30 mouse cellular contexts compared by ENCODE assay signal in the genomic region with DNA sequence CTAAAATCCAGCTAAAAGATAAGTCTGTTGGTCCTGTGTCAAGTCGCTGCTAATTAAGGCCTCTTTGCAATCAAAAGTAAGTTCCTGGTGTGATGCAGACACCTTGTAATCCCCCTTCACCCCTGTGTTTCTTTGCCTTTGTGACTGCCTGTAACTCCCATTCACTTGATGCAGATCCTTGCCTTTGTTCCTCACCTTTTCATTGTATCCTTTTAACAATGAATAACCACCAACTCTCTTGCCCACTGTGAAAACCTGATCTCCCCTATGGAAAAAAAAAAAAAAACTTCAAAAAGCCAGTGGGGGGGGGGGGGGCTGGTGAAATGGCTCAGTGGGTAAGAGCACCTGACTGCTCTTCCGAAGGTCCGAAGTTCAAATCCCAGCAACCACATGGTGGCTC.
"Had no signal": no experiment of that assay in that cellular context is flagged by ENCODE, and none has a peak within 500 bp of the region (broad histone marks: within the 10 kb centered on the region; RNA-seq: fewer than 3 reads in every experiment).

No protein-coding gene starts in this region.

- H3K4me1 ChIP-seq: heart, embryonic 10.5 days; heart, embryonic 12.5 days; heart, embryonic 13.5 days; heart, embryonic 15.5 days; hindbrain, embryonic 12.5 days; hindbrain, embryonic 13.5 days; hindbrain, embryonic 15.5 days; intestine, embryonic 15.5 days; kidney, embryonic 15.5 days had no signal

- H3K4me3 ChIP-seq: heart, embryonic 10.5 days; heart, embryonic 12.5 days; heart, embryonic 13.5 days; heart, embryonic 15.5 days; hindbrain, embryonic 10.5 days; hindbrain, embryonic 12.5 days; hindbrain, embryonic 13.5 days; hindbrain, embryonic 15.5 days; intestine, embryonic 15.5 days; kidney, embryonic 15.5 days; layer of hippocampus, adult 2 months; left cerebral cortex, adult 2 months had no signal

- H3K9ac ChIP-seq: heart, embryonic 12.5 days; heart, embryonic 13.5 days; heart, embryonic 15.5 days; hindbrain, embryonic 12.5 days; hindbrain, embryonic 13.5 days; hindbrain, embryonic 14.5 days; hindbrain, embryonic 15.5 days; intestine, embryonic 15.5 days; kidney, embryonic 15.5 days had no signal

- H3K36me3 ChIP-seq: heart, embryonic 10.5 days; heart, embryonic 12.5 days; heart, embryonic 13.5 days; heart, embryonic 15.5 days; hindbrain, embryonic 10.5 days; hindbrain, embryonic 12.5 days; hindbrain, embryonic 13.5 days; hindbrain, embryonic 15.5 days; intestine, embryonic 15.5 days; kidney, embryonic 15.5 days had no signal

- DNase-seq: heart, postnatal 10 days; heart, postnatal 14 days; heart, postnatal 4 days; kidney, adult 11 months; kidney, adult 18-20 months; kidney, adult 2 months; kidney, adult 8-10 months; kidney, adult 9 months; kidney, postnatal 10 days; kidney, postnatal 14 days; kidney, postnatal 25 days; kidney, postnatal 36 days; kidney, postnatal 4 days; layer of hippocampus, adult 9-11 months; layer of hippocampus, postnatal 36 days had no signal

- H3K9me3 ChIP-seq: heart, embryonic 10.5 days; heart, embryonic 12.5 days; heart, embryonic 13.5 days; heart, embryonic 15.5 days; hindbrain, embryonic 10.5 days; hindbrain, embryonic 12.5 days; hindbrain, embryonic 13.5 days; hindbrain, embryonic 15.5 days; intestine, embryonic 15.5 days; kidney, embryonic 15.5 days had no signal

- H3K27ac ChIP-seq: heart, embryonic 10.5 days; heart, embryonic 13.5 days; heart, embryonic 15.5 days; hindbrain, embryonic 10.5 days; hindbrain, embryonic 12.5 days; hindbrain, embryonic 13.5 days; hindbrain, embryonic 14.5 days; hindbrain, embryonic 15.5 days; hindbrain, postnatal 0 days; intestine, embryonic 15.5 days; kidney, embryonic 15.5 days; kidney, postnatal 0 days; layer of hippocampus, adult 2 months; left cerebral cortex, adult 2 months had no signal
